Mouse (Mus musculus) heart, adult 2 months (tissue): ENCODE measurements around the gene Gsg1l. TPM values are rescaled to one million over a fixed set of nuclear protein-coding genes. Genes with fewer than 3 reads are reported as not detected.

Experiments used
- DNase-seq, 2 experiments: peaks; one replicate each; pipeline ENCODE4 v3.0.0; 2021
- H3K27ac ChIP-seq: fragments of 200-600 bp; 2 replicates; pipeline ENCODE4 v1.8.1; 2022
- H3K27me3 ChIP-seq: fragments of 200-500 bp; 2 replicates; pipeline ENCODE4 v1.6.1; 2012; ENCODE audit warnings: mild to moderate bottlenecking, low read length, inconsistent platforms, mixed read lengths; ENCODE audit not compliant: control insufficient read depth, insufficient read depth
- H3K36me3 ChIP-seq: fragments of 200-500 bp; 2 replicates; pipeline ENCODE4 v1.6.1; 2012; ENCODE audit warnings: low read length, inconsistent platforms; ENCODE audit not compliant: control insufficient read depth, insufficient read depth
- H3K4me1 ChIP-seq: fragments of 200-500 bp; 2 replicates; pipeline ENCODE4 v1.6.1; 2011; ENCODE audit warnings: low read length; ENCODE audit not compliant: control insufficient read depth, insufficient read depth
- H3K4me3 ChIP-seq: fragments of 200-600 bp; 2 replicates; pipeline ENCODE4 v1.8.1; 2022
- H3K79me2 ChIP-seq: fragments of 200-500 bp; replicated peaks from 2 replicates; pipeline ENCODE4 v1.6.1; 2012; ENCODE audit warnings: mild to moderate bottlenecking, inconsistent platforms, low read length, moderate library complexity, mixed read lengths; ENCODE audit not compliant: control insufficient read depth, insufficient read depth
- H3K9ac ChIP-seq: fragments of 200-500 bp; 2 replicates; pipeline ENCODE4 v1.6.1; 2012; ENCODE audit warnings: low read depth, mild to moderate bottlenecking, control low read depth, inconsistent platforms, low read length, mixed read lengths
- CTCF ChIP-seq: fragments of 200-600 bp; IDR thresholded peaks from 2 replicates; pipeline ENCODE4 v1.8.1; 2022; ENCODE audit warnings: antibody characterized with exemption, mild to moderate bottlenecking, moderate library complexity
- EP300 ChIP-seq: fragments of 200-500 bp; IDR thresholded peaks from 2 replicates; pipeline ENCODE4 v1.6.1; 2011; ENCODE audit warnings: low read depth, low read length, control low read depth; ENCODE audit not compliant: insufficient read depth
- POLR2A ChIP-seq: fragments of 200-500 bp; IDR thresholded peaks from 2 replicates; pipeline ENCODE4 v1.6.1; 2011; ENCODE audit warnings: mild to moderate bottlenecking, low read depth, low read length, control low read depth; ENCODE audit not compliant: insufficient read depth
- WGBS: fragments of 180-500 bp; shearing (Covaris S2); methylation state at CpG from one replicate; pipeline ENCODE4 v1.1.7; 2018; 5-methylcytosine and 5-hydroxymethylcytosine counted together
- intact Hi-C: fragments of 180-260 bp; cut with DNase I; formaldehyde crosslinking; loops from one replicate; pipeline ENCODE4 v1.15.1; 2025
- polyA plus RNA-seq: library from polyadenylated mRNA; depleted of rRNA; stranded (reverse); fragments of >200 nt; gene quantifications from 2 replicates; pipeline ENCODE4 v1.2.3, GENCODE M21; 2012
- total RNA-seq, 2 experiments: library from RNA; stranded (reverse); gene quantifications; 2 replicates each; pipeline ENCODE4 v1.2.3; 2021

Gene Gsg1l
- total and polyA plus RNA-seq, 3 experiments = 10.5 to 12.6 (median 11.3) TPM

- H3K79me2 ChIP-seq = no peaks in the 10 kb centered on the region
- H3K4me3 ChIP-seq = no peak overlapping the region
- 72% methylated on average over 4 of the region's 4 CpGs for WGBS
- no peak for DNase-seq
- H3K9ac ChIP-seq = no peak overlapping the region
- no peak for TF ChIP-seq EP300
- no peak for TF ChIP-seq POLR2A
- no peak for TF ChIP-seq CTCF
- intact Hi-C loops = no loop called here
- H3K36me3 ChIP-seq = no peaks in the 10 kb centered on the region
- H3K27ac ChIP-seq = no peak overlapping the region
- H3K4me1 ChIP-seq = no peaks in the 10 kb centered on the region; the same call in 1 of the 2 replicates
- H3K27me3 ChIP-seq = no peaks in the 10 kb centered on the region
These were observed 195.1 kb downstream of the Gsg1l start for GRCm38 (mm10) chr7:125887124-125887523.

GRCm38 (mm10) chr7:125886116-125886680, 196.0 kb downstream of the Gsg1l start:
- intact Hi-C loops = no loop called here
- no peaks in the 10 kb centered on the region for H3K27me3 ChIP-seq
- 61% methylated on average over 4 of the region's 4 CpGs for WGBS
- no peaks in the 10 kb centered on the region; the same call in 1 of the 2 replicates for H3K4me1 ChIP-seq
- H3K79me2 ChIP-seq = no peaks in the 10 kb centered on the region
- H3K9ac ChIP-seq = no peak overlapping the region
- H3K27ac ChIP-seq = no peak overlapping the region
- DNase-seq = no peak
- no peaks in the 10 kb centered on the region for H3K36me3 ChIP-seq
- TF ChIP-seq CTCF = no peak
- TF ChIP-seq EP300 = no peak
- TF ChIP-seq POLR2A = no peak
- H3K4me3 ChIP-seq = no peak overlapping the region

- no peaks in the 10 kb centered on the region for H3K79me2 ChIP-seq
- H3K36me3 ChIP-seq = no peaks in the 10 kb centered on the region
- H3K27me3 ChIP-seq = no peaks in the 10 kb centered on the region
- no peak overlapping the region for H3K4me3 ChIP-seq
- H3K4me1 ChIP-seq = no peaks in the 10 kb centered on the region; the same call in 1 of the 2 replicates
- no peak overlapping the region for H3K9ac ChIP-seq
- DNase-seq = no peak
- WGBS = 73% methylated on average over 2 of the region's 2 CpGs
- TF ChIP-seq EP300 (no peak), CTCF (no peak), POLR2A (no peak)
- intact Hi-C loops = no loop called here
- no peak overlapping the region for H3K27ac ChIP-seq
These were observed 199.0 kb downstream of the Gsg1l start for GRCm38 (mm10) chr7:125883232-125883631.

GRCm38 (mm10) chr7:125878040-125878439, 204.2 kb downstream of the Gsg1l start:
- no peaks in the 10 kb centered on the region for H3K4me1 ChIP-seq
- no peak overlapping the region for H3K9ac ChIP-seq
- 38% methylated on average over 4 of the region's 4 CpGs for WGBS
- peak in 1 of 2 experiments; percentile 36 for DNase-seq
- TF ChIP-seq EP300 = no peak
- TF ChIP-seq POLR2A = no peak
- no peak for TF ChIP-seq CTCF
- H3K27ac ChIP-seq = no peak overlapping the region
- no peak overlapping the region for H3K4me3 ChIP-seq
- H3K36me3 ChIP-seq = no peaks in the 10 kb centered on the region
- H3K27me3 ChIP-seq = no peaks in the 10 kb centered on the region
- no peaks in the 10 kb centered on the region for H3K79me2 ChIP-seq
- intact Hi-C loops = no loop called here

GRCm38 (mm10) chr7:125873971-125874495, 208.2 kb downstream of the Gsg1l start:
- no peak for DNase-seq

GRCm38 (mm10) chr7:125872874-125873273, 209.3 kb downstream of the Gsg1l start:
- Histone ChIP-seq H3K27me3 (no peaks in the 10 kb centered on the region), H3K36me3 (no peaks in the 10 kb centered on the region), H3K79me2 (no peaks in the 10 kb centered on the region), H3K4me3 (no peak overlapping the region), H3K9ac (no peak overlapping the region), H3K4me1 (no peaks in the 10 kb centered on the region), H3K27ac (no peak overlapping the region)
- TF ChIP-seq EP300 (no peak), CTCF (no peak), POLR2A (no peak)
- no peak for DNase-seq
- WGBS = 85% methylated on average over 3 of the region's 3 CpGs
- intact Hi-C loops = no loop called here

More at GRCm38 (mm10) chr7:125873971-125874495, 208.2 kb downstream of the Gsg1l start:
- H3K9ac ChIP-seq = no peak overlapping the region
- intact Hi-C loops = no loop called here
- no peak for TF ChIP-seq EP300
- no peak for TF ChIP-seq POLR2A
- TF ChIP-seq CTCF = no peak
- no peaks in the 10 kb centered on the region for H3K27me3 ChIP-seq
- WGBS = 69% methylated on average over 6 of the region's 6 CpGs
- no peaks in the 10 kb centered on the region for H3K4me1 ChIP-seq
- H3K4me3 ChIP-seq = no peak overlapping the region
- H3K79me2 ChIP-seq = no peaks in the 10 kb centered on the region
- H3K36me3 ChIP-seq = no peaks in the 10 kb centered on the region
- H3K27ac ChIP-seq = no peak overlapping the region
